Mouse (Mus musculus) olfactory bulb, adult 2 months (tissue): ENCODE results near the gene Aoc3.

Experiments
- CTCF ChIP-seq: fragments of 200-500 bp; IDR thresholded peaks from 2 replicates; pipeline ENCODE4 v1.5.1; 2012; ENCODE audit warnings: low read depth, mild to moderate bottlenecking, low read length, moderate library complexity; ENCODE audit not compliant: insufficient read depth
- POLR2A ChIP-seq: fragments of 200-500 bp; IDR thresholded peaks from 2 replicates; pipeline ENCODE4 v1.6.1; 2012; ENCODE audit warnings: mild to moderate bottlenecking, low read depth, low read length, moderate library complexity; ENCODE audit not compliant: insufficient read depth

DNA sequence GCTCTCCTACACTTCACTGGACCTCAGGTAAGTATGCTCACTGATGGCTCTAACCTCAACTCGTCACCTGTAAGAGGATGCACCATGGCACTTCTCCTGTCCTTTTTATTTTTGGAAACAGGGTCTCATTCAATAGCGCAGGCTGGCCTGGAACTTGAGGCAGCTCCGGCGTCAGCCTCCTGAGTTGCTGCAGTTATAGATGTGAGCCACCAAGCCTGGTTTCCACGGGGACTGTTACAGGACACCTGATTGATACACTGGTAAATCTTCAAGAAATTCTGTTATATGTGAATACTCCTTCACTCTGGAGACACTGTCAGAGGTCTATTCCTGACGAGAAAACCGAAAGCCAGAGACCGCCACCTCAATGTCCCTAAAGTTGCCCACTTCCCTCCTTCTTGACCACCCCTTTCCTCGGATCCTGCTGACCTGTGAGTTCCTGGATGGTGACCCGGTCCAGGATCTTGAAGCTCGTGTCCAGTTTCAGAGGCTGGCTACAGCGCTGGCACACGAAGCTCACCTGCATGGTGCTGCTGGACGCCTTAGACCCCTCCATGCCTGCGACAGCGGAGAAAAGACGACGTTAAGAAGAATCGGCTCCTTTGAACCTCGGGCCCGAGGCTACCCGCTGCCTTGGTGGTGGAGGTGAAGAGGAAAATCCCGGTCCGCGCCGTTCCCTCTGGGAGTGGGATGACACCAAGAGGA lies 29.0 kb upstream of the Aoc3 start:
- TF ChIP-seq POLR2A (no peak), CTCF (no peak)
